Mouse (Mus musculus) liver, embryonic 14.5 days (tissue): ENCODE measurements around the gene Khk. TPM values are rescaled to one million over a fixed set of nuclear protein-coding genes. Genes with fewer than 3 reads are reported as not detected.
A peak's percentile ranks its signal among the peaks of the same experiment; 100 is the strongest.

ENCODE experiments used
- ATAC-seq: fragments of 200-750 bp; cut with Nextera tagmentation; 2 replicates; pipeline ENCODE4 v1.8.0; 2017; ENCODE audit warnings: moderate number of reproducible peaks, mild to moderate bottlenecking, moderate library complexity; ENCODE audit not compliant: insufficient read depth
- DNase-seq, 3 experiments: peaks; one replicate each; pipeline ENCODE4 v3.0.0-alpha.2; 2012 to 2013; ENCODE audit warnings: low read depth in 3 of 3, low spot score in 3 of 3
- H3K27ac ChIP-seq: fragments of 300-500 bp; sonication (generic); 2 replicates; pipeline ENCODE4 v1.5.1; 2014; ENCODE audit warnings: moderate library complexity, mild to moderate bottlenecking, control low read depth, inconsistent platforms
- H3K27me3 ChIP-seq: fragments of 300-500 bp; sonication (generic); 2 replicates; pipeline ENCODE4 v1.6.1; 2014; ENCODE audit warnings: mild to moderate bottlenecking, low read length, moderate library complexity; ENCODE audit not compliant: control insufficient read depth, insufficient read depth
- H3K36me3 ChIP-seq: fragments of 300-500 bp; sonication (generic); replicated peaks from 2 replicates; pipeline ENCODE4 v1.6.1; 2014; ENCODE audit warnings: low read depth; ENCODE audit not compliant: control insufficient read depth, insufficient read depth
- H3K4me1 ChIP-seq, 2 experiments: fragments of 200-500 bp in 1 of 2; fragments of 300-500 bp in 1 of 2; sonication (generic) in 1 of 2; replicated peaks; 2 replicates each; pipeline ENCODE4 v1.6.1; 2012 to 2014; ENCODE audit warnings: antibody characterized with exemption in 1 of 2, inconsistent platforms in 1 of 2, low read length in 1 of 2; ENCODE audit not compliant: control insufficient read depth in 2 of 2, insufficient read depth in 2 of 2
- H3K4me2 ChIP-seq: fragments of 300-500 bp; sonication (generic); 2 replicates; pipeline ENCODE4 v1.6.1; 2014; ENCODE audit warnings: low read depth, mild to moderate bottlenecking, control low read depth, moderate library complexity
- H3K4me3 ChIP-seq, 2 experiments: fragments of 200-500 bp in 1 of 2; fragments of 300-500 bp in 1 of 2; sonication (generic) in 1 of 2; 2 replicates each; pipeline ENCODE4 v1.5.1; 2012 to 2014; ENCODE audit warnings: low read depth in 2 of 2, low read length in 2 of 2, mild to moderate bottlenecking in 2 of 2, control low read depth in 1 of 2, inconsistent platforms in 1 of 2, moderate library complexity in 1 of 2; ENCODE audit not compliant: insufficient read depth in 1 of 2
- H3K9ac ChIP-seq: fragments of 300-500 bp; sonication (generic); replicated peaks from 2 replicates; pipeline ENCODE4 v1.6.1; 2014; ENCODE audit warnings: mild to moderate bottlenecking, control low read depth, moderate library complexity
- H3K9me3 ChIP-seq: fragments of 300-500 bp; sonication (generic); 2 replicates; pipeline ENCODE4 v1.6.1; 2016; ENCODE audit warnings: low read length, mixed read lengths; ENCODE audit not compliant: control insufficient read depth
- CTCF ChIP-seq: IDR thresholded peaks from 2 replicates; pipeline ENCODE4 v1.5.1; 2016; ENCODE audit warnings: antibody characterized with exemption, low read depth, control low read depth
- EP300 ChIP-seq: IDR thresholded peaks from 2 replicates; pipeline ENCODE4 v1.6.1; 2016; ENCODE audit warnings: antibody characterized with exemption, low read depth
- WGBS: fragments of 180-500 bp; shearing (Covaris S2); extraction: QIAGEN DNeasy Blood & Tissue Kit; methylation state at CpG from one replicate; pipeline ENCODE4 v1.1.7; 2014; ENCODE audit not compliant: insufficient replicate concordance; 5-methylcytosine and 5-hydroxymethylcytosine counted together
- polyA plus RNA-seq, 2 experiments: library from polyadenylated mRNA; depleted of rRNA in 1 of 2; stranded (reverse) in 1 of 2; unstranded in 1 of 2; fragments of >200 nt; fragmentation: Nextera tagmentation in 1 of 2; extraction: Ambion mirVana in 1 of 2; gene quantifications; 2 replicates each; pipeline versions ENCODE4 v1.2.1 to v1.2.3; 2012 to 2014

The Khk gene
- polyA plus RNA-seq, 2 experiments = 30.3 to 38.8 TPM

GRCm38 (mm10) chr5:30889088-30889754 is 32.0 kb upstream of the Khk start:
- no peak for DNase-seq
- H3K4me3 ChIP-seq = peak overlapping the region; percentile 84 to 94
- H3K4me2 ChIP-seq = peak overlapping the region; percentile 67
- TF ChIP-seq CTCF (no peak), EP300 (no peak)
- no peaks in the 10 kb centered on the region for H3K9me3 ChIP-seq
- peak; percentile 16 for ATAC-seq
- peak overlapping the region; percentile 78 for H3K9ac ChIP-seq
- H3K36me3 ChIP-seq = peaks cover 1% of the 10 kb centered on the region; the same call in 1 of the 2 replicates
- WGBS = 1% methylated on average over 38 of the region's 42 CpGs
- H3K4me1 ChIP-seq = peaks cover 6 to 18% of the 10 kb centered on the region in 2 experiments; a peak in 3 of 4 replicates
- H3K27me3 ChIP-seq = no peaks in the 10 kb centered on the region
- peak overlapping the region; percentile 33 for H3K27ac ChIP-seq

GRCm38 (mm10) chr5:30890375-30890774 is 30.9 kb upstream of the Khk start:
- peaks cover 6 to 17% of the 10 kb centered on the region in 2 experiments; a peak in 3 of 4 replicates for H3K4me1 ChIP-seq
- no peak for ATAC-seq
- TF ChIP-seq CTCF (no peak), EP300 (no peak)
- WGBS = 74% methylated on average over 7 of the region's 7 CpGs
- H3K36me3 ChIP-seq = peaks cover 2% of the 10 kb centered on the region
- no peak for DNase-seq
- no peaks in the 10 kb centered on the region for H3K27me3 ChIP-seq
- peak overlapping the region; percentile 67 for H3K4me2 ChIP-seq
- no peaks in the 10 kb centered on the region for H3K9me3 ChIP-seq
- H3K4me3 ChIP-seq = peak overlapping the region in 1 of 2 experiments; percentile 84; a peak in 2 of 4 replicates
- no peak overlapping the region for H3K27ac ChIP-seq
- H3K9ac ChIP-seq = no peak overlapping the region

- Histone ChIP-seq H3K4me3 (no peak overlapping the region), H3K36me3 (peaks cover 29% of the 10 kb centered on the region), H3K4me1 (peaks cover 2 to 3% of the 10 kb centered on the region in 2 experiments), H3K9me3 (no peaks in the 10 kb centered on the region), H3K4me2 (no peak overlapping the region), H3K9ac (no peak overlapping the region), H3K27ac (no peak overlapping the region), H3K27me3 (no peaks in the 10 kb centered on the region)
- WGBS = 79% methylated on average over 5 of the region's 5 CpGs
- DNase-seq (no peak), ATAC-seq (no peak)
- TF ChIP-seq CTCF (no peak), EP300 (no peak)
These were observed 19.4 kb upstream of the Khk start for GRCm38 (mm10) chr5:30901860-30902259.

- peak; percentile 97 for ATAC-seq
- peak within 1 kb of the TSS; percentile 72 to 78 for H3K4me3 ChIP-seq
- H3K27ac ChIP-seq = peak within 1 kb of the TSS; percentile 83
- WGBS = under 1% methylated on average over 58 of the region's 58 CpGs
- DNase-seq = peak; percentile 93 to 94 (median 93)
- H3K4me2 ChIP-seq = peak within 1 kb of the TSS; percentile 97
- H3K9me3 ChIP-seq = no peaks in the 10 kb centered on the region
- peak within 1 kb of the TSS; percentile 79 for H3K9ac ChIP-seq
- peaks cover 7 to 37% of the 10 kb centered on the region in 2 experiments for H3K4me1 ChIP-seq
- H3K27me3 ChIP-seq = no peaks in the 10 kb centered on the region
- TF ChIP-seq EP300 (peak; percentile 21; the same call in 1 of the 2 replicates), CTCF (0 out of 2 replicates have a peak, but pooled peaks have one; percentile 8)
- H3K36me3 ChIP-seq = peaks cover 29% of the 10 kb centered on the region
These were observed 13.7 kb upstream of the Khk start, which contains the start of gene Ost4 for GRCm38 (mm10) chr5:30907413-30908059. Gene Ost4 (minus strand): TSS chr5:30907788.
